Mouse (Mus musculus) ES-E14 (cell line): ENCODE measurements at regions not wholly inside any gene's neighbourhood (a gene's known extent, or its start where the extent isn't known, plus 50 kb on each side); places are given as distances from the start of the nearest gene placed in this dataset.

ENCODE experiments used
- CHD2 ChIP-seq: IDR thresholded peaks from 2 replicates; pipeline ENCODE4 v1.6.1; 2014; ENCODE audit warnings: mild to moderate bottlenecking, low read depth, low read length, inconsistent platforms
- HCFC1 ChIP-seq: IDR thresholded peaks from 2 replicates; pipeline ENCODE4 v1.6.1; 2012; ENCODE audit warnings: low read length, inconsistent platforms, borderline replicate concordance; ENCODE audit not compliant: insufficient read depth
- ZC3H11A ChIP-seq: IDR thresholded peaks from 2 replicates; pipeline ENCODE4 v1.6.1; 2012; ENCODE audit warnings: low read depth, mild to moderate bottlenecking, inconsistent platforms, low read length, borderline replicate concordance

GRCm38 (mm10) chr5:148798541-148798940, 130.6 kb downstream of the Katnal1 start:
- TF ChIP-seq ZC3H11A = no peak
- no peak for TF ChIP-seq CHD2
- no peak for TF ChIP-seq HCFC1
